Mouse (Mus musculus) CH12.LX (cell line): ENCODE measurements around the gene Tspan10. TPM values are rescaled to one million over a fixed set of nuclear protein-coding genes. Genes with fewer than 3 reads are reported as not detected.
A peak's percentile ranks its signal among the peaks of the same experiment; 100 is the strongest.

Source experiments
- DNase-seq: peaks from one replicate; pipeline ENCODE4 v3.0.0-alpha.2; 2013; ENCODE audit errors: extremely low read depth
- H3K27ac ChIP-seq: 2 replicates; pipeline ENCODE4 v1.5.1; 2012; ENCODE audit warnings: low read depth, mild to moderate bottlenecking, control low read depth, moderate library complexity; ENCODE audit not compliant: insufficient read depth
- H3K27me3 ChIP-seq: replicated peaks from 2 replicates; pipeline ENCODE3; 2012; ENCODE audit warnings: inconsistent platforms
- H3K36me3 ChIP-seq, 2 experiments: replicated peaks in 1 of 2; 2 replicates each; pipeline versions ENCODE3 to v1.6.1; 2012; ENCODE audit warnings: inconsistent platforms in 1 of 2, low read length in 1 of 2, mild to moderate bottlenecking in 1 of 2, mixed read lengths in 1 of 2, moderate library complexity in 1 of 2; ENCODE audit not compliant: control insufficient read depth in 1 of 2, insufficient read depth in 1 of 2
- H3K4me1 ChIP-seq, 2 experiments: 2 replicates each; pipeline ENCODE4 v1.6.1; 2012; ENCODE audit warnings: inconsistent platforms in 1 of 2, moderate library complexity in 1 of 2; ENCODE audit not compliant: insufficient read depth in 2 of 2, control insufficient read depth in 1 of 2
- H3K4me2 ChIP-seq: 2 replicates; pipeline ENCODE4 v1.6.1; 2012; ENCODE audit warnings: low read depth, mild to moderate bottlenecking, control low read depth; ENCODE audit not compliant: poor library complexity, insufficient read depth, severe bottlenecking
- H3K4me3 ChIP-seq, 3 experiments: fragments of 150-350 bp in 1 of 3; sonication (generic) in 1 of 3; replicated peaks in 1 of 3; 2 replicates each; pipeline versions ENCODE3 to v1.5.1; 2011 to 2012; ENCODE audit warnings: low read depth in 2 of 3, low read length in 2 of 3, mild to moderate bottlenecking in 2 of 3, moderate library complexity in 2 of 3, control low read depth in 1 of 3, improper control_type of control experiment in 1 of 3, inconsistent platforms in 1 of 3, mixed read lengths in 1 of 3; ENCODE audit not compliant: poor library complexity in 1 of 3
- H3K79me2 ChIP-seq: replicated peaks from 2 replicates; pipeline ENCODE4 v1.6.1; 2012; ENCODE audit warnings: mild to moderate bottlenecking, moderate library complexity; ENCODE audit not compliant: control insufficient read depth, poor library complexity, insufficient read depth, severe bottlenecking; ENCODE audit errors: extremely low read depth
- H3K9ac ChIP-seq: 2 replicates; pipeline ENCODE4 v1.6.1; 2012; ENCODE audit warnings: low read depth, mild to moderate bottlenecking, control low read depth, moderate library complexity; ENCODE audit not compliant: insufficient read depth
- H3K9me3 ChIP-seq: replicated peaks from 2 replicates; pipeline ENCODE3; 2012; ENCODE audit warnings: low read length, inconsistent platforms, mixed read lengths
- BHLHE40 ChIP-seq: IDR thresholded peaks from 2 replicates; pipeline ENCODE4 v1.6.1; 2011; ENCODE audit warnings: mild to moderate bottlenecking, low read depth, low read length, improper control_type of control experiment
- CHD1 ChIP-seq: IDR thresholded peaks from 2 replicates; pipeline ENCODE4 v1.6.1; 2012; ENCODE audit warnings: low read depth, low read length, improper control_type of control experiment, inconsistent platforms
- CTCF ChIP-seq, 2 experiments: IDR thresholded peaks in 1 of 2; conservative IDR thresholded peaks in 1 of 2; 2 replicates each; pipeline ENCODE4 v1.5.1; 2011 to 2012; ENCODE audit warnings: low read depth in 2 of 2, low read length in 2 of 2, improper control_type of control experiment in 1 of 2, inconsistent platforms in 1 of 2, mild to moderate bottlenecking in 1 of 2, moderate library complexity in 1 of 2
- E2F4 ChIP-seq: IDR thresholded peaks from 2 replicates; pipeline ENCODE4 v1.6.1; 2011; ENCODE audit warnings: low read depth, low read length, improper control_type of control experiment; ENCODE audit not compliant: insufficient replicate concordance
- ELF1 ChIP-seq: IDR thresholded peaks from 2 replicates; pipeline ENCODE4 v1.6.1; 2014; ENCODE audit warnings: low read depth, mild to moderate bottlenecking, inconsistent platforms, low read length, improper control_type of control experiment
- EP300 ChIP-seq: IDR thresholded peaks from 2 replicates; pipeline ENCODE4 v1.6.1; 2011; ENCODE audit warnings: low read length, improper control_type of control experiment
- ETS1 ChIP-seq: conservative IDR thresholded peaks from 2 replicates; pipeline ENCODE4 v1.6.1; 2012; ENCODE audit warnings: low read depth, mild to moderate bottlenecking, inconsistent platforms, low read length, improper control_type of control experiment, moderate library complexity
- HCFC1 ChIP-seq: IDR thresholded peaks from 2 replicates; pipeline ENCODE4 v1.6.1; 2012; ENCODE audit warnings: low read depth, mild to moderate bottlenecking, inconsistent platforms, low read length, improper control_type of control experiment
- IRF4 ChIP-seq: IDR thresholded peaks from 2 replicates; pipeline ENCODE4 v1.6.1; 2014; ENCODE audit warnings: low read depth, mild to moderate bottlenecking, inconsistent platforms, low read length, improper control_type of control experiment
- JUN ChIP-seq: IDR thresholded peaks from 2 replicates; pipeline ENCODE4 v1.6.1; 2011; ENCODE audit warnings: low read depth, mild to moderate bottlenecking, low read length, improper control_type of control experiment, moderate library complexity; ENCODE audit not compliant: insufficient read depth
- KAT2A ChIP-seq: IDR thresholded peaks from 2 replicates; pipeline ENCODE4 v1.6.1; 2012; ENCODE audit warnings: low read length, improper control_type of control experiment, inconsistent platforms; ENCODE audit not compliant: insufficient replicate concordance
- MAX ChIP-seq: IDR thresholded peaks from 2 replicates; pipeline ENCODE4 v1.6.1; 2011; ENCODE audit warnings: low read length, improper control_type of control experiment
- MAZ ChIP-seq: IDR thresholded peaks from 2 replicates; pipeline ENCODE4 v1.6.1; 2012; ENCODE audit warnings: low read depth, mild to moderate bottlenecking, inconsistent platforms, low read length, improper control_type of control experiment, moderate library complexity
- MEF2A ChIP-seq: IDR thresholded peaks from 2 replicates; pipeline ENCODE4 v1.6.1; 2014; ENCODE audit warnings: low read depth, mild to moderate bottlenecking, inconsistent platforms, low read length, improper control_type of control experiment, borderline replicate concordance
- MXI1 ChIP-seq: IDR thresholded peaks from 2 replicates; pipeline ENCODE4 v1.6.1; 2011; ENCODE audit warnings: mild to moderate bottlenecking, low read depth, low read length, improper control_type of control experiment
- NRF1 ChIP-seq: IDR thresholded peaks from 2 replicates; pipeline ENCODE4 v1.6.1; 2014; ENCODE audit warnings: low read depth, mild to moderate bottlenecking, inconsistent platforms, low read length, improper control_type of control experiment, moderate library complexity
- POLR2A ChIP-seq: IDR thresholded peaks from 2 replicates; pipeline ENCODE4 v1.6.1; 2011; ENCODE audit warnings: low read depth, mild to moderate bottlenecking, improper control_type of control experiment, low read length
- POLR2AphosphoS2 ChIP-seq: IDR thresholded peaks from 2 replicates; pipeline ENCODE4 v1.6.1; 2011; ENCODE audit warnings: low read depth, low read length, improper control_type of control experiment
- RAD21 ChIP-seq: IDR thresholded peaks from 2 replicates; pipeline ENCODE4 v1.6.1; 2011; ENCODE audit warnings: low read depth, mild to moderate bottlenecking, low read length, improper control_type of control experiment, moderate library complexity
- RCOR1 ChIP-seq: conservative IDR thresholded peaks from 2 replicates; pipeline ENCODE4 v1.6.1; 2012; ENCODE audit warnings: low read depth, mild to moderate bottlenecking, inconsistent platforms, low read length, improper control_type of control experiment
- SIN3A ChIP-seq: IDR thresholded peaks from 2 replicates; pipeline ENCODE4 v1.6.1; 2012; ENCODE audit warnings: low read length, improper control_type of control experiment, inconsistent platforms
- SMC3 ChIP-seq: IDR thresholded peaks from 2 replicates; pipeline ENCODE4 v1.6.1; 2011; ENCODE audit warnings: low read depth, low read length, improper control_type of control experiment
- TCF12 ChIP-seq: IDR thresholded peaks from 2 replicates; pipeline ENCODE4 v1.6.1; 2014; ENCODE audit warnings: low read depth, mild to moderate bottlenecking, inconsistent platforms, low read length, improper control_type of control experiment
- UBTF ChIP-seq: IDR thresholded peaks from 2 replicates; pipeline ENCODE4 v1.6.1; 2012; ENCODE audit warnings: low read depth, mild to moderate bottlenecking, inconsistent platforms, low read length, improper control_type of control experiment, moderate library complexity
- USF2 ChIP-seq: conservative IDR thresholded peaks from 2 replicates; pipeline ENCODE4 v1.6.1; 2011; ENCODE audit warnings: low read depth, low read length, improper control_type of control experiment
- ZC3H11A ChIP-seq: IDR thresholded peaks from 2 replicates; pipeline ENCODE4 v1.6.1; 2012; ENCODE audit warnings: low read depth, mild to moderate bottlenecking, inconsistent platforms, low read length, improper control_type of control experiment
- dilution Hi-C: fragments of 300-500 bp; cut with MboI; formaldehyde crosslinking; loops from 2 replicates; pipeline ENCODE4 v1.14.3; 2020; ENCODE audit warnings: low sequenced_read_pairs; ENCODE audit not compliant: extremely low pct_unique_long_range_greater_than_20kb, extremely low pct_ligation_motif_present
- in situ Hi-C: fragments of 300-500 bp; cut with MboI; formaldehyde crosslinking; loops from 3 replicates; pipeline ENCODE4 v1.14.3; 2019; ENCODE audit warnings: low sequenced_read_pairs, low pct_ligation_motif_present, low pct_unique_long_range_greater_than_20kb, mixed read lengths
- polyA plus RNA-seq: library from polyadenylated mRNA; unstranded; fragments of >175 nt; gene quantifications from 2 replicates; pipeline ENCODE4 v1.2.1, GENCODE M21; 2012; ENCODE audit warnings: low read depth; ENCODE audit not compliant: insufficient read length
- total RNA-seq, 2 experiments: library from RNA; depleted of rRNA; stranded (reverse); fragments of 300-350 nt in 1 of 2; fragments of >200 nt in 1 of 2; gene quantifications; 2 replicates each; pipeline ENCODE4 v1.2.3; 2012 to 2014

Tspan10 gene
- total and polyA plus RNA-seq, 3 experiments = 0.08 to 0.31 (median 0.30) TPM

- Histone ChIP-seq H3K4me3 (peak overlapping the region; percentile 9 to 75 (median 73)), H3K9me3 (no peaks in the 10 kb centered on the region), H3K27me3 (no peaks in the 10 kb centered on the region), H3K4me1 (peaks cover 15 to 41% of the 10 kb centered on the region in 2 experiments), H3K36me3 (peaks cover 45 to 76% of the 10 kb centered on the region in 2 experiments), H3K27ac (no peak overlapping the region; the same call in 1 of the 2 replicates), H3K79me2 (0 out of 2 replicates have a peak, but pooled peaks cover 2% of the 10 kb centered on the region), H3K4me2 (peak overlapping the region; percentile 55), H3K9ac (peak overlapping the region; percentile 71; the same call in 1 of the 2 replicates)
- in situ Hi-C loops (no loop called here), dilution Hi-C loops (no loop called here)
- no peak for TF ChIP-seq MEF2A
- no peak for TF ChIP-seq IRF4
- no peak for TF ChIP-seq ZC3H11A
- TF ChIP-seq HCFC1 = peak; percentile 21; the same call in 1 of the 2 replicates
- TF ChIP-seq RCOR1 = no peak
- peak; percentile 22; the same call in 1 of the 2 replicates for TF ChIP-seq EP300
- TF ChIP-seq ETS1 = no peak; the same call in 1 of the 2 replicates
- peak; percentile 36; the same call in 1 of the 2 replicates for TF ChIP-seq MXI1
- TF ChIP-seq USF2 = no peak
- no peak for TF ChIP-seq CTCF (conservative IDR thresholded peaks at IDR 0.05 in 1 of 2, IDR thresholded peaks at IDR 0.05 in 1 of 2; ENCODE audit: low read depth in 2 of 2, low read length in 2 of 2)
- no peak for TF ChIP-seq RAD21
- no peak for TF ChIP-seq SMC3
- TF ChIP-seq NRF1 = no peak
- no peak for DNase-seq
Observed at GRCm38 (mm10) chr11:120492878-120493203, 50.4 kb downstream of the Tspan10 start.

GRCm38 (mm10) chr11:120493351-120493750 is 50.9 kb downstream of the Tspan10 start:
- dilution Hi-C loops (no loop called here), in situ Hi-C loops (no loop called here)
- Histone ChIP-seq H3K79me2 (0 out of 2 replicates have a peak, but pooled peaks cover 2% of the 10 kb centered on the region), H3K27me3 (no peaks in the 10 kb centered on the region), H3K4me2 (peak overlapping the region; percentile 55; the same call in 1 of the 2 replicates), H3K9ac (no peak overlapping the region), H3K36me3 (peaks cover 44 to 76% of the 10 kb centered on the region in 2 experiments), H3K9me3 (no peaks in the 10 kb centered on the region), H3K4me1 (peaks cover 15 to 41% of the 10 kb centered on the region in 2 experiments), H3K4me3 (no peak overlapping the region), H3K27ac (no peak overlapping the region)
- no peak for DNase-seq
- no peak for TF ChIP-seq BHLHE40
- TF ChIP-seq MAX = no peak
- TF ChIP-seq JUN = no peak
- no peak for TF ChIP-seq IRF4
- no peak for TF ChIP-seq ELF1
- TF ChIP-seq SIN3A = no peak
- TF ChIP-seq TCF12 = no peak
- TF ChIP-seq POLR2AphosphoS2 = no peak
- TF ChIP-seq RCOR1 = no peak
- no peak for TF ChIP-seq KAT2A
- TF ChIP-seq UBTF = no peak
- TF ChIP-seq CHD1 = no peak
- TF ChIP-seq POLR2A = no peak
- no peak for TF ChIP-seq CTCF (conservative IDR thresholded peaks at IDR 0.05 in 1 of 2, IDR thresholded peaks at IDR 0.05 in 1 of 2; ENCODE audit: low read depth in 2 of 2, low read length in 2 of 2)
- no peak for TF ChIP-seq MAZ
- TF ChIP-seq HCFC1 = no peak
- TF ChIP-seq MEF2A = no peak
- no peak for TF ChIP-seq E2F4
